Mouse (Mus musculus) megakaryocyte, adult 5-6 weeks (primary cell): ENCODE data around the gene Dazap1. TPM values are rescaled to one million over a fixed set of nuclear protein-coding genes. Genes with fewer than 3 reads are reported as not detected.

ENCODE experiments used
- ATAC-seq: 2 replicates; pipeline ENCODE4 v1.8.0; 2016; ENCODE audit warnings: mild to moderate bottlenecking, inconsistent platforms; ENCODE audit not compliant: poor library complexity, severe bottlenecking
- total RNA-seq, 2 experiments: library from RNA; stranded (forward) in 1 of 2; stranded (reverse) in 1 of 2; fragments of 153-499, 151-499 nt in 1 of 2; fragments of 221-1000, 200-1000 nt in 1 of 2; gene quantifications; 2 replicates each; pipeline versions ENCODE4 v1.2.3 to v1.2.4; 2015 to 2017

Dazap1 gene
- total RNA-seq, 2 experiments from 2014 or later = 41.4 to 200 TPM

GRCm38 (mm10) chr10:80270734-80271181 lies 9.5 kb downstream of the Dazap1 start:
- ATAC-seq = no peak

- peak; percentile 25; the same call in 1 of the 2 replicates for ATAC-seq
These were observed 10.0 kb downstream of the Dazap1 start for GRCm38 (mm10) chr10:80271186-80271843.

GRCm38 (mm10) chr10:80271870-80272585 lies 10.7 kb downstream of the Dazap1 start:
- ATAC-seq = peak; percentile 24; the same call in 1 of the 2 replicates

GRCm38 (mm10) chr10:80273847-80274246 lies 12.6 kb downstream of the Dazap1 start:
- ATAC-seq = no peak

- ATAC-seq = no peak
These were observed 15.0 kb downstream of the Dazap1 start for GRCm38 (mm10) chr10:80276238-80276637.

GRCm38 (mm10) chr10:80278390-80278789 lies 17.1 kb downstream of the Dazap1 start:
- ATAC-seq = no peak

- no peak for ATAC-seq
These were observed 18.0 kb downstream of the Dazap1 start for GRCm38 (mm10) chr10:80279273-80279672.

GRCm38 (mm10) chr10:80281304-80281703 lies 20.0 kb downstream of the Dazap1 start:
- no peak for ATAC-seq

- peak; percentile 65 for ATAC-seq
These were observed 20.7 kb downstream of the Dazap1 start for GRCm38 (mm10) chr10:80281921-80282371.

GRCm38 (mm10) chr10:80282481-80283441 lies 21.5 kb downstream of the Dazap1 start:
- no peak for ATAC-seq

GRCm38 (mm10) chr10:80285222-80286070 lies 24.2 kb downstream of the Dazap1 start:
- ATAC-seq = no peak

GRCm38 (mm10) chr10:80288097-80288496 lies 26.8 kb downstream of the Dazap1 start:
- ATAC-seq = no peak

GRCm38 (mm10) chr10:80288657-80289056 lies 27.4 kb downstream of the Dazap1 start:
- ATAC-seq = no peak

GRCm38 (mm10) chr10:80292251-80293146 lies 31.2 kb downstream of the Dazap1 start, which contains the start of gene Rps15:
Gene Rps15 (plus strand): TSS chr10:80292453.
- peak; percentile 94 for ATAC-seq

- ATAC-seq = no peak
These were observed 32.0 kb downstream of the Dazap1 start for GRCm38 (mm10) chr10:80293325-80293724.

GRCm38 (mm10) chr10:80294311-80294710 lies 33.0 kb downstream of the Dazap1 start:
- no peak for ATAC-seq

- ATAC-seq = no peak
These were observed 33.6 kb downstream of the Dazap1 start for GRCm38 (mm10) chr10:80294788-80295303.

- ATAC-seq = peak; percentile 50
These were observed 34.5 kb downstream of the Dazap1 start, which contains the start of gene Apc2 for GRCm38 (mm10) chr10:80295618-80296425. Gene Apc2 (plus strand): TSS chr10:80295977.
